Mouse (Mus musculus): ENCODE measurements at regions not wholly inside any gene's neighbourhood (a gene's known extent, or its start where the extent isn't known, plus 50 kb on each side); places are given as distances from the start of the nearest gene placed in this dataset.

DNA sequence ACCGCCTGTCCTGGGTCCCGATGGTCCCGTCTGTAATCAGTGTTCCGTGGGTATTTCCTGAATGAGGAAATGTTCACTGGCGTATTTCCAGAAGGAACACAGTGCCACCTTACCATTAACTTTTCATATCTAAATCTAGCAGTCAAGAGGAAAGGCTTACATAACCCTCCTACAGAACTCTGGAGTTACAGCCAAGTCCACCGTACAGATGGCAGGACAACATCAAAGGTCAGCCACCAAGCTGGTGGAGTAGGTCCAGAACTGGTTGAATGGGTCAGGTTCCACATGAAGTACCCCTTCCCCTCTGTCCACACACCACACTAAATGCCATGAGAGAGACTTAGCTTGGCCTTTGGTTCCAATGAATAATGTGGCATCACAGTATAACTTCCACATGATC is 139.7 kb downstream of the Barhl2 start:
- TF ChIP-seq POLR2A (IDR thresholded peaks at IDR 0.05; ENCODE audit: borderline replicate concordance, control insufficient read depth, low read depth, low read length) (no peak), CTCF (IDR thresholded peaks at IDR 0.05; ENCODE audit: control insufficient read depth, insufficient read depth, low read length) (no peak)
